Comparison of ENCODE assay signal across 26 mouse cellular contexts in the genomic region with DNA sequence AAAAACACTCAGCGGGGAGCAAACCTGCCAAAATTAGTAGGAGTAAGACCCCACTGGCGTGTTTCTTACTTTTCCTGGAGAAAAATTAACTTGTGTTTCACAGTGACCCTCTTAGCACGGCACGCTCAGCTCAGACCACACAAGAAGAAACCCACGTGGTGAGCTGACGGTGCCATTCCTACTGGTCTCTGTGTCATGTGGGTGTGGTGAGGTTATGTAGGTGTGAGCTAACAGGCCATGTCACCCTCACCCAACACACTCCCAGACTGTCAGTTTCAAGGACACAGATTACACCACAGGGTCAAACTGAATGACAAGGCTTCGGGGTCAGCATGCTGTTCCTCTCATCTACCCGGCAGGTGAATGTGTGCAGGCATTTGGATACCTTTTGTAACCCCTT. TPM values are rescaled to one million over a fixed set of nuclear protein-coding genes. Genes with fewer than 3 reads are reported as not detected.
DNase-seq lines count a peak whose midpoint lies in the region; ATAC-seq and TF ChIP-seq lines count a peak whose summit lies in the region.
"Had no signal": no experiment of that assay in that cellular context is flagged by ENCODE, and none has a peak within 500 bp of the region (broad histone marks: within the 10 kb centered on the region; RNA-seq: fewer than 3 reads in every experiment).

No protein-coding gene starts in this region.

- WGBS in heart, embryonic 10.5 days, result 67% methylated on average over 8 of the region's 8 CpGs
- 62% methylated on average over 8 of the region's 8 CpGs for WGBS in kidney, postnatal 0 days

- no peak overlapping the region for H3K4me2 ChIP-seq in kidney, postnatal 0 days (ENCODE audit: low read length)
- H3K4me2 ChIP-seq: forebrain, embryonic 13.5 days; heart, embryonic 11.5 days; heart, embryonic 15.5 days; hindbrain, embryonic 14.5 days had no signal

- H3K9ac ChIP-seq in kidney, postnatal 0 days (ENCODE audit: low read depth, low read length), result no peak overlapping the region
- H3K9ac ChIP-seq: forebrain, embryonic 13.5 days; heart, embryonic 15.5 days; hindbrain, embryonic 14.5 days had no signal

- ATAC-seq in kidney, postnatal 0 days (replicated peaks; ENCODE audit: low FRiP score, low read depth), result peak; percentile 73
- ATAC-seq: forebrain, embryonic 13.5 days; forebrain, embryonic 16.5 days; hindbrain, postnatal 0 days; inflammation-experienced regulatory T-cells, adult 6 months; intestine, embryonic 16.5 days had no signal

- no peaks in the 10 kb centered on the region for H3K9me3 ChIP-seq in heart, embryonic 10.5 days
- no peaks in the 10 kb centered on the region for H3K9me3 ChIP-seq in kidney, postnatal 0 days (replicated peaks; ENCODE audit: low read length)
- H3K9me3 ChIP-seq: forebrain, embryonic 10.5 days; forebrain, embryonic 13.5 days; heart, embryonic 15.5 days had no signal

- no peaks in the 10 kb centered on the region for H3K36me3 ChIP-seq in heart, embryonic 10.5 days
- no peaks in the 10 kb centered on the region for H3K36me3 ChIP-seq in kidney, postnatal 0 days (ENCODE audit: insufficient read depth, low read length)
- H3K36me3 ChIP-seq: heart, embryonic 15.5 days had no signal

- no peak overlapping the region for H3K4me3 ChIP-seq in heart, embryonic 10.5 days
- H3K4me3 ChIP-seq in kidney, postnatal 0 days (replicated peaks; ENCODE audit: low read depth, low read length), result no peak overlapping the region
- H3K4me3 ChIP-seq: forebrain, embryonic 10.5 days; forebrain, embryonic 13.5 days; heart, embryonic 15.5 days had no signal

- no peak for DNase-seq in heart, embryonic 10.5 days (ENCODE audit: low spot score)
- no peak for DNase-seq in heart, adult 18-20 months
- DNase-seq in kidney, postnatal 0 days (ENCODE audit: low spot score), result no peak
- no peak for DNase-seq in kidney, adult 11 months
- DNase-seq in ES-CJ7 (ENCODE audit: low read depth, low spot score), result peak; percentile 31
- no peak for DNase-seq in Muller cell, postnatal 12 days (ENCODE audit: inconsistent ontology term)
- DNase-seq: adrenal gland, postnatal 10 days; adrenal gland, postnatal 36 days; B cell, adult 2 months; cerebellum, adult 18-20 months; cerebellum, adult 9-10 months; cerebellum, postnatal 14 days; gastrocnemius, postnatal 10 days; gastrocnemius, postnatal 36 days; heart, postnatal 14 days; heart, postnatal 4 days had no signal

- H3K27ac ChIP-seq in heart, embryonic 10.5 days, result 0 out of 2 replicates have a peak overlapping the region, but pooled peaks have one; percentile 6
- no peak overlapping the region for H3K27ac ChIP-seq in kidney, postnatal 0 days
- H3K27ac ChIP-seq: forebrain, embryonic 10.5 days; forebrain, embryonic 13.5 days; heart, embryonic 15.5 days; hindbrain, embryonic 14.5 days; hindbrain, postnatal 0 days had no signal

- H3K4me1 ChIP-seq in heart, embryonic 10.5 days, result peaks cover 11% of the 10 kb centered on the region; the same call in 1 of the 2 replicates
- H3K4me1 ChIP-seq in kidney, postnatal 0 days (replicated peaks; ENCODE audit: insufficient read depth, low read length), result no peaks in the 10 kb centered on the region; the same call in 1 of the 2 replicates

- no peaks in the 10 kb centered on the region for H3K27me3 ChIP-seq in heart, embryonic 10.5 days (ENCODE audit: insufficient read depth, poor library complexity, severe bottlenecking)
- H3K27me3 ChIP-seq in kidney, postnatal 0 days (ENCODE audit: insufficient read depth, low read length), result no peaks in the 10 kb centered on the region
- H3K27me3 ChIP-seq: CH12.LX; forebrain, embryonic 13.5 days; heart, embryonic 15.5 days had no signal

- no peak for TF ChIP-seq CTCF in kidney, postnatal 0 days (IDR thresholded peaks at IDR 0.05; ENCODE audit: low read depth)

RNA-seq across cellular contexts. Expression of a gene that starts 25.3 kb away (rescaled TPM):
- polyA plus RNA-seq in heart, embryonic 10.5 days (2016; fragmentation: Nextera tagmentation; extraction: Ambion mirVana), result 2.4 and 3.9 TPM in 2 replicates
- total RNA-seq in heart, adult 18-20 months (2021), result 10 to 100 TPM; 15.0 to 15.6 TPM
- polyA plus RNA-seq in kidney, postnatal 0 days (2015; fragmentation: Nextera tagmentation; extraction: Ambion mirVana), result 5.1 and 5.3 TPM in 2 replicates

RNA-seq across cellular contexts. Expression of a gene that starts 39.4 kb away (rescaled TPM):
- 6.7 and 8.0 TPM in 2 replicates for polyA plus RNA-seq in heart, embryonic 10.5 days (2016; fragmentation: Nextera tagmentation; extraction: Ambion mirVana)
- total RNA-seq in heart, adult 18-20 months (2021), result 1 to 10 TPM; 2.4 to 2.5 TPM
- polyA plus RNA-seq in kidney, postnatal 0 days (2015; fragmentation: Nextera tagmentation; extraction: Ambion mirVana), result 11.1 and 12.2 TPM in 2 replicates
